ENCODE assay signal across 8 mouse cellular contexts in genomic region chr7:75118022-75118673, GRCm38 (mm10).
A peak's percentile ranks its signal among the peaks of the same experiment; 100 is the strongest.
DNase-seq lines count a peak whose midpoint lies in the region; ATAC-seq and TF ChIP-seq lines count a peak whose summit lies in the region.

No protein-coding gene starts in this region.

- TF ChIP-seq EP300 in liver, postnatal 0 days (IDR thresholded peaks at IDR 0.05; ENCODE audit: low read depth): no peak

- H3K27ac ChIP-seq in kidney, adult 2 months (ENCODE audit: insufficient read depth, low read depth, low read length): no peak overlapping the region
- no peak overlapping the region for H3K27ac ChIP-seq in liver, postnatal 0 days (ENCODE audit: low read depth)
- H3K27ac ChIP-seq in neural tube, embryonic 15.5 days (replicated peaks): peak overlapping the region; percentile 63

- no peak for TF ChIP-seq CTCF in kidney, adult 2 months (conservative IDR thresholded peaks at IDR 0.05; ENCODE audit: insufficient read depth, insufficient read length, low read depth, low read length)
- no peak for TF ChIP-seq CTCF in liver, postnatal 0 days (IDR thresholded peaks at IDR 0.05; ENCODE audit: low read depth)

- TF ChIP-seq POLR2A in kidney, adult 2 months (IDR thresholded peaks at IDR 0.05; ENCODE audit: low read depth, low read length): no peak

- H3K9ac ChIP-seq in liver, postnatal 0 days (replicated peaks): no peak overlapping the region
- H3K9ac ChIP-seq in neural tube, embryonic 15.5 days (replicated peaks): no peak overlapping the region

- 36% methylated on average over 7 of the region's 7 CpGs for WGBS in kidney, adult 2 months
- WGBS in liver, postnatal 0 days (ENCODE audit: insufficient replicate concordance): 28% methylated on average over 7 of the region's 7 CpGs
- 40% methylated on average over 7 of the region's 7 CpGs for WGBS in neural tube, embryonic 15.5 days

- H3K36me3 ChIP-seq in kidney, adult 2 months (ENCODE audit: control insufficient read depth, insufficient read depth, low read length): no peaks in the 10 kb centered on the region
- no peaks in the 10 kb centered on the region for H3K36me3 ChIP-seq in liver, postnatal 0 days (replicated peaks; ENCODE audit: insufficient read depth, low read length)
- H3K36me3 ChIP-seq in neural tube, embryonic 15.5 days: no peaks in the 10 kb centered on the region

- no peak overlapping the region; the same call in 1 of the 2 replicates for H3K4me3 ChIP-seq in kidney, adult 2 months (ENCODE audit: insufficient read depth, low read depth, low read length)
- H3K4me3 ChIP-seq in liver, postnatal 0 days (ENCODE audit: low read depth, low read length): no peak overlapping the region
- H3K4me3 ChIP-seq in neural tube, embryonic 15.5 days (replicated peaks): peak overlapping the region; percentile 32

- no peaks in the 10 kb centered on the region for H3K27me3 ChIP-seq in kidney, adult 2 months (replicated peaks; ENCODE audit: control insufficient read depth, insufficient read depth, low read length)
- H3K27me3 ChIP-seq in liver, postnatal 0 days (ENCODE audit: insufficient read depth, low read length): no peaks in the 10 kb centered on the region
- no peaks in the 10 kb centered on the region for H3K27me3 ChIP-seq in neural tube, embryonic 15.5 days (replicated peaks)

- no peaks in the 10 kb centered on the region for H3K9me3 ChIP-seq in liver, postnatal 0 days (ENCODE audit: low read length)
- H3K9me3 ChIP-seq in neural tube, embryonic 15.5 days (replicated peaks): no peaks in the 10 kb centered on the region

- peak overlapping the region; percentile 50 for H3K4me2 ChIP-seq in liver, postnatal 0 days (ENCODE audit: low read depth, low read length)
- H3K4me2 ChIP-seq in neural tube, embryonic 15.5 days: peak overlapping the region; percentile 57

- ATAC-seq in frontal cortex, adult (ENCODE audit: low TSS enrichment): peak; percentile 84
- peak; percentile 99 for ATAC-seq in granulocyte monocyte progenitor cell, adult 5-6 weeks (replicated peaks; ENCODE audit: poor library complexity, severe bottlenecking)
- ATAC-seq in liver, postnatal 0 days: no peak
- peak; percentile 87 for ATAC-seq in neural tube, embryonic 15.5 days (ENCODE audit: low FRiP score)

- DNase-seq in frontal cortex, postnatal 14 days (ENCODE audit: low spot score in 2 of 2): no peak
- DNase-seq in ZHBTc4 (ENCODE audit: low read depth, low spot score): peak; percentile 57
- peak; percentile 59 for DNase-seq in kidney, adult 2 months
- no peak for DNase-seq in liver, postnatal 0 days
- no peak for DNase-seq in left cerebral cortex, adult 18-20 months (ENCODE audit: low spot score in 2 of 2)

- no peaks in the 10 kb centered on the region for H3K4me1 ChIP-seq in kidney, adult 2 months (ENCODE audit: control insufficient read depth, insufficient read depth, low read length)
- no peaks in the 10 kb centered on the region for H3K4me1 ChIP-seq in liver, postnatal 0 days (ENCODE audit: insufficient read depth)
- H3K4me1 ChIP-seq in neural tube, embryonic 15.5 days: peaks cover 5% of the 10 kb centered on the region

Comparison
In these comparisons a context has a peak if more than half of its experiments do, and no peak if none do; other contexts are left out.
1. DNase-seq: peak in ZHBTc4 (single experiment) and kidney, adult 2 months (single experiment); none in frontal cortex, postnatal 14 days (0 of 2), liver, postnatal 0 days (single experiment) and left cerebral cortex, adult 18-20 months (0 of 2).